Mouse (Mus musculus) right cerebral cortex, postnatal 10 days (tissue): Measurements from ENCODE around the gene Gm5294.

ENCODE experiments used
- DNase-seq, 2 experiments: peaks; one replicate each; pipeline ENCODE4 v3.0.0; 2021; ENCODE audit warnings: low spot score in 2 of 2

The Gm5294 gene

DNA sequence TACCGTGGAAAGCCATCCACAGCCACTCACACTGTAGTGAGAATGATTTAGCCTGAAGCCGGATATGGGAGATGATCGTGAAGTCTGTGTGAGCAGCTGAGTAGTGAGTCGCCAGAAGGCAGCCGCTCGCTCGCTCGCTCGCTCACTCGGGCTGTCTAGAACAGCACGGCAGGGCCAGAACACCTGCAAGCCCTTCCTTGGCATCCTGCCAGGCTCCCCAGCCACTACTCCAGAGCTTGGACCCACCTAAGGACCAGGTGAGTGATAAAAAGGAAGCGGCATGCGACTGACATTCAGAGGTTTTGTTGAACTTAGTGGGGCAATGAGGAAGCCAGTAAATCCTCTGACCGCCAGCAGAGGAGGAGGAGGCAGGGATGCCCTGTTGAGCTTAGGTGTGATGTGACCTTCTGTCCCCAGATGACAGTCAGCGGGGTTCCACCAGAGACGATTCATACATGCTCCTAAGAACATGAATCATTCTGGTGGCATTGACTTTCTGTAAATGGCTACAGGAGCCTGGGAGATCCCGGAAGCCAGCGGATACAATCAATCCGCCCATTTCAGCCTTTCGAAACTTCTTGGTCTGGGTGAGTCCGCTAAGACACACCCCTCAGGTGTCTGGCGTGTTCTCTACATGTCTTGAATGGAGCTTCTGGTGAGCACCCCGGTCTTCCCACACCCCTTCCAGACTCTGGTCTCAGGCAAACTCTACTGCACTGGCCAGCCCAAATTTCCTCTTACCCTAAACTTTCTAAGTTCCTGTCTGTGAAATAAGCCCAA lies 30.0 kb downstream of the Gm5294 start:
- peak; percentile 37 to 42 for DNase-seq

DNA sequence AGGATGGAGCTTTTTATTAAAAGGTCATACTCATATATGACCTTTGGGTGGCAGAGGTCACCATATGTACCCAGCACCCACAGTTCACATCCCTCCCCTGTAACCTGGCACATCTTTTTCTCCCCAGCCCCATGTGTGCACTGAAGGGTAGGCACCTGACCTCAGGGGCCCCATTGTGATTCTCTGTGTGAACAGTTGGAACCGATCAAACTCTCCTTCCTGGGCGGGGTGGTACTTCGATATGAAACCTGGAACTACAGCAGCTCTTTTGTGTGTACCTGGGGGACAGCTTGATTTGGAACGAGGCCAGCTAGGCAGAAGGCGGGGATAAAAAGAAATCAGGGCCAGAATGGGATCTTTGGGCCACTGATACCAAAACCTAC lies 30.6 kb downstream of the Gm5294 start:
- DNase-seq: no peak

DNA sequence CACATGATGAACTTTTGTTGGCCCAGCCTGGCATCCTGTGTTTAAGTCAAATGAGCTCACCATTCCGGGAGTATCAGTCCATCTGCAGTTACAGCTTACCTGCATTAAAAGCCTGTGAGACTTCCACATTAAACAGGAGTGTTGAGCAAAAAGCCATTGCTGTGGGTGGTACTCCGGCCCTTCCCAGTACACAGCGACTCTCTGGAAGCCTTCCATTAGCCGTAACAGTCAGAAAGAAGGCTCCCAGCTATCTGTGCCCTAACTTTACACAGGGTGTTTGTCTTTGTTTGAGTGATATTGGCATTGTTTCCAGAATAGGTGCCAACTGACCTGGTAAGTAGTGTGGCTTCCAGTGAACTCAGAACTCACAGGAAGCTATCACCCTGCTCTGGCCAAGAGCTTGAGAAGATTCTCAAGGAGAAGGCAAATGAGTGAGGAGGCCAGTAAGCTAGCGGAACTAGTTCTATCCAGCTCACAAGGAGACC lies 31.5 kb downstream of the Gm5294 start:
- DNase-seq: no peak

DNA sequence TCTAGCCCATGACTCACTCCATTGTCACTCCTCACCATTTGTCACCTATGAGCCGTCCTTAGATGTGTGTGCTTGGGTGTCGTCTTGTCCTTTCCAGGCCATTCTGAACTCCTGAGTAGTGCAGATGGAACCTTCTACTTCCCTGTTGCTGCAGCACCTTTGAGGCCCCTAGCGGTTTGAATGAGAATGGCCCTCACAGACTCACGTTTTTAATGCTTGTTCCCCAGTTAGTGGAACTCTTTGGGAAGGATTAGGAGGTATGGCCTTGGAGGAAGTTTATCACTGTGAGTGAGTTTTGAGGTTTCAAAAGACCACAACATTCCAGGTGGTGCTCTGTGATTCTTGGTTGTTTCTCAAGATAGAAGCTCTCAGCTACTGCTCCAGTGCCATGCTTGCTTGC lies 32.3 kb downstream of the Gm5294 start:
- DNase-seq: no peak

DNA sequence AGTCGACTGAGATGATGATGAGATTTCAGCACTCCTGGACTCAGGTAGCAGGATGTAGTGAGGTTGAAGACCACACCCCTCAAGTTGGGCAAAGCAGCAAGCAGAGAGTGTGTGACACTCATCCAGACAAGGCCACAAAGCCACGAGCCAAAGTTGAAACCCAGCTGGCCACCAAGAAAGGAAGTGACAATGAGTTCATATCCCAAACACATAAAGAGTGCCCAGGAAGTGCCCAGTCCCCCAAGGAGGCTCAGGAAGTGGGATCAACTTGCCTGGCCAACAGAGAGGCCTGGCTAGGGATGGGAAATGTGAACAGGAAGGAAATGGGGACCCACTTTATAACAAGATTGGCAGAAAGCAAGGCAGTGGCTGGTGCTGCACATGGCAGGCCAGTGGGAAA lies 33.5 kb downstream of the Gm5294 start:
- DNase-seq: no peak

DNA sequence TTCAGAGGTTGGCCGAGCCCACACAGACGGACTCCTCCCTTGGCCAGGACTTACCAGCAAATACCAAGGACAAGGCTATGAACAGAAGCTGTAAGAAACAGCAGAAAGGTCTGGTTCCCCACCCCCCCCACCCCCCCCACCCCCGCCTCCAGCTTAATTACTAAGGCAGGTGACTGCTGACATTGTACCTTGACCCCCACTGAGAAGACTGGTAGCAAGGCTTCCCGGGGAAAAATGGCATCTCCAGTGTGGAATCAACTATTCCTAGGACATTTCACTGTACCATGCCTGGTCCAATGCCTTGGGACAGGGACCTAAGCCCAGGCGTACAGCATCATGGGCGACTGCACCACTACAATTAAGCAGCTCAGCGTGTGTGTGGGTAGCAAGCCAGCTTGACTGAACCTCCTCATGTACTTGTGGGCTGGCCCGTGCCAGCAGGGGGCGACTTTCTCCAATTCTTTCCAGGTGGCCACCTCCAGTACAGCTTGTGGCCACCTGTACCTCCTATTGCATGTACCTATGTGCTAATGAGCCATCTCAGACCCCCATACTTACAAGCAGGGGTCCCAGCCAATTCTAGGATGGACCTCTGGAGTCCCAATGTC lies 37.2 kb downstream of the Gm5294 start:
- DNase-seq: peak; percentile 80 to 88

DNA sequence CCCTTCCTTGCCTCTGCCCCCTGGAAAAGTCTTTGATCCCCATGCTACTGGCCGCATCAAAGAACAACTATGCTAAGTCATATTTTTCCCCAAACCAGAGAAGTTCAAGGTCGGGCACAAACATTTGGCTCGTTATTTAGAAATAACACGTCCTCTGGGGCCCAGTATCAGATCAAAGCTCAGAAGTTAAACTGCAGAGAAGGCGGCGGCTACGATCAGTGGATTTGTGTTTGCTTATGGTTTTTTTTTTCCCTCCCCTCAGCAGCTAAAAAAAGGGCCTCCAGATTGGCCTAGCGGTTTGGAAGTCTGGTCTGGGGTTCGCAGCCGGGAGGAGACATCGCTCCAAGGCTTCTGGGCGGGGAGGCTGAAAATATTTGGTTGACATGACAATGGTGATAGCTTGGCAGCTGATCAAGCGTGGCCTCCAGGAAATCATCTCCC lies 38.0 kb downstream of the Gm5294 start:
- peak; percentile 33 to 54 for DNase-seq

DNA sequence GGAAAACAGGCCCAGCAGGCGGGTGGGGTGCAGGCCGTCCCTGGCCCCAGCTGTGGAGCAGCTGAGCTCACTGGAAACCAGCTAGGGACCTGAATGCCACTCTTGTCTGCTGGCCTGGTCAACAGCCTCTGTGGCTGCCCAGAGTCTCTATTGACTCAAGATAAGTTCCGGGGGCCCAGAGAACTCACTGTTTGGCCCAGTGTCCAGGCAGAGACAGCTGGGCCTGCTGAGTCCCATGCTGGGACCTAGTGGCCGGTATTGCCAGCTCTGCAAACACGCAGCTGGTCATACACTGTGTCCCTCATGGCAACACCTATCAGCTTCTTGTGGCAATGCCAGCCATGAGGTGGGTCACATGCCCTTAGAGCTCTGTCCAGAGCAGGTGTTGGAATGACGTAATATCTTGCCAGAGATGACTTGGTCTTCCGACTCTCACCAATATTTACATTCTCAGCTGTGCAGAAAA lies 43.8 kb downstream of the Gm5294 start:
- peak; percentile 28 to 37 for DNase-seq

DNA sequence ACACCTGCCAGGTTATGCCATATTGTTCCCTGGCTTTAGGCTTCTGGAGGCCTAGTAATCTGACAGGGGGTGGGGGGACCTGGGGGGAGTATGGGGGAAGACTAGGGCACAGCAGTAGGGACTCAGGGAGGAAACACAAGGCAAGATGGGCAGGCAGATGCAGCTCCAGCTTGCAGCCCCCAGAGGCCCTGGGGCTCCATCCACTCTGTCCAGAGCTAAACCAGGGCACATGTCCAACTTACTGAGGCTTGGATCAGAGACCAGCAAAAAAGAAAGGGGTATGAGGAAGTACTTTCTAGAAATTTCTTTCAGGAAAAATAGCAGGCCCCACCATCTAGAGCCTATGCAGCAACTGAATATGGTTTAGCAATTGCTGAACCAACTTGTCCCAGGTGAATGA lies 44.3 kb downstream of the Gm5294 start:
- DNase-seq: no peak

DNA sequence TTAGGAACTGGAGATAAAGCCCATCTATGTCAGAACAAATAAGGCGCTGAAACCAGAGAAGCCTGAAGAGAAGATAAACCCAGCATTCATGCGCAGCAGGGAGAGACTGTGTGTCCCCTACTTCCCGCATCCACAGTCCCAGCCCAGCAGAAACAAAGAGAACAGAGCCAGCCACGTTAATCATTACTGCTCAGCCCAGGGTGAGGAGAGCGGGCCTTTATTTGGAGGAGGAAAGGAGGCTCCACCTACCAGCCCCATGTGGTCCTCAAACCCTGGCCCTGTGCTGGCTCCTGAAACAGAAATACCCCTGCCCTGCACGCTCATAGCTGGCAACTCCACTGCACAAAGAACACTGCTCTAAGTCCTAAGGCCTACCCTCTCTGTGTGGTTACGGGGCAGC lies 45.0 kb downstream of the Gm5294 start:
- DNase-seq: no peak

DNA sequence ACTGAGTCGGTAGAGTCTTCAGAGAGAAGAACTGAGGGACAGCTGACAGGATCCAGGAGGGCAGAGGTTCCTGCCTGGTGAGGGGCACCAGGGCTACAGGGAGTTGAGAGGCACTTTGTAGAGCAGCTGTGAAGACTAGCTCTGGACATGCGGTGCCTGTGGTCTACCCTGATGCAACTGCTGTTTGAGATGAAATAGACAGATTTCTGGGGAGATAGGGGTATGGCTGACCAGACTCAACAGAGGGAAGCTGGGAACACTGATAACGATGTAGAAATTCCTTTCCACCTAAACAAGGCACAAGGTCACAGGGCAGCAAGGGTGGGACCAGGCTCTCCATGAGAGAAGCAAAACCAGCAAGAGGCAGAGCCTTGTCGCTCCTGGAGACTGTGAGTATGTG lies 45.8 kb downstream of the Gm5294 start:
- no peak for DNase-seq
